Mouse (Mus musculus): ENCODE results near the gene Hoxd11. TPM values are rescaled to one million over a fixed set of nuclear protein-coding genes. Genes with fewer than 3 reads are reported as not detected.

Gene Hoxd11
- total RNA-seq, 2 experiments from 2014 or later = not detected

GRCm38 (mm10) chr2:74679596-74679971 lies 227 bp downstream of the Hoxd11 start:
- TF ChIP-seq CTCF (conservative IDR thresholded peaks at IDR 0.05) = no peak
- no peak overlapping the region for H3K4me3 ChIP-seq
- DNase-seq (ENCODE audit: low spot score in 2 of 2) = no peak

GRCm38 (mm10) chr2:74679980-74680379 lies 623 bp downstream of the Hoxd11 start:
- H3K4me3 ChIP-seq = no peak overlapping the region
- TF ChIP-seq CTCF (conservative IDR thresholded peaks at IDR 0.05) = no peak
- no peak overlapping the region for H3K27ac ChIP-seq
- DNase-seq (ENCODE audit: low spot score in 2 of 2) = no peak

More at GRCm38 (mm10) chr2:74679596-74679971, 227 bp downstream of the Hoxd11 start:
- H3K27ac ChIP-seq = no peak overlapping the region

GRCm38 (mm10) chr2:74680561-74681398 lies 1.4 kb downstream of the Hoxd11 start:
- Histone ChIP-seq H3K27ac (no peak overlapping the region), H3K4me3 (no peak overlapping the region)
- no peak for DNase-seq (ENCODE audit: low spot score in 2 of 2)
- no peak for TF ChIP-seq CTCF (conservative IDR thresholded peaks at IDR 0.05)

DNA sequence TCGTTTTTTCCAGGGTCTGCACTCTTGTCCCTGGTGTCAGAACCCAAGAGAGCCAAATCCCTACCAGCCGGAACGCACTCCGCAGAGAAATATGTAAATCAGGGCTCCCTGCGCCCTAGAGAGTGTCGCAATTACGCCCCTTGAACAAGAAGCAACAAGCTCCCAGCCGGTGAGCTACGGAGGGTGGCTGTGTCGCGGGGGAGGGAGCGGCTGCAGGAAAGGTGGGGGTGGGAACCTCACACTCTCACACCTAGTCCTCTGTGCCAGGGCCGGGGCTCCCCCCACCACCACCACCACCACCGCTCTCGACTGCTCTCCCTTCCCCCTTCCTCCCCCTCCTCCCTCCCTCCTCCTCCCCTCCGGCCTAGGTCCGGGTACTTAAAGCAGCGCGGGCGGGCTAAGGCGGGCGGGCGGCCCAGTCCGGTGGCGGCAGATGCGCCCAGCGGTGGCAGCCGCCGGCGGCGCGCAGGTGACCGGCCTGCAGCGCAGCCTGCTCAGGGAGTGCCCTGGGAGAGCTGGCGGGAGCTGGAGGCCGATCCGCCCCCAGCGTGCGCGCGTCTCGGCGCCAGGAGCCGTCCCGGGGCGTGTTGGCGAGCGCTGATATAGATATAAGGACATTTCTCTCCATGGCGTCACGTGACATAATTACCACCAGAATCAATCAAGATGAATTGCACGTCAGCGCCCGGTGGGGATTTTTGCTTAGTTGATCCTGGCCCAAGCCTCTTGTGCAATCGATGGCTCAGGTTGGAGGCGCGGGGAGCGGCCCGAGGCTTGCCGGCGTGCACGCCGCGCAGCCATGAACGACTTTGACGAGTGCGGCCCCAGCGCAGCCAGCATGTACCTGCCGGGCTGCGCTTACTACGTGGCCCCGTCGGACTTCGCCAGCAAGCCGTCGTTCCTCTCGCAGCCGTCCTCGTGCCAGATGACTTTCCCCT lies 2.5 kb downstream of the Hoxd11 start:
- DNase-seq (ENCODE audit: low spot score in 2 of 2) = no peak
- no peak for TF ChIP-seq CTCF (conservative IDR thresholded peaks at IDR 0.05)
- Histone ChIP-seq H3K27ac (no peak overlapping the region), H3K4me3 (no peak overlapping the region)

DNA sequence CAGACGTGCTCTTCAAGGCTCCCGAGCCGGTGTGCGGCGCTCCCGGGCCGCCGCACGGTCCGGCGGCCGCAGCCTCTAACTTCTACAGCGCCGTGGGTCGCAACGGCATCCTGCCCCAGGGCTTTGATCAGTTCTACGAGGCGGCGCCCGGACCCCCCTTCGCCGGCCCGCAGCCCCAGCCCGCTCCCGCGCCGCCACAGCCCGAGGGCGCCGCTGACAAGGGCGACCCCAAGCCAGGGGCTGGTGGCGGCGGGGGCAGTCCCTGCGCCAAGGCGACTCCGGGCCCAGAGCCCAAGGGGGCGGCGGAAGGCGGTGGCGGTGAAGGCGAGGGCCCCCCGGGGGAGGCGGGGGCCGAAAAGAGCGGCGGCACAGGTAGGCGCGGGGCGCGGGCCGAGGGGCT lies 3.4 kb downstream of the Hoxd11 start:
- Histone ChIP-seq H3K4me3 (no peak overlapping the region), H3K27ac (no peak overlapping the region)
- no peak for TF ChIP-seq CTCF (conservative IDR thresholded peaks at IDR 0.05)
- DNase-seq (ENCODE audit: low spot score in 2 of 2) = no peak

- Histone ChIP-seq H3K27ac (no peak overlapping the region), H3K4me3 (no peak overlapping the region)
- no peak for DNase-seq (ENCODE audit: low spot score in 2 of 2)
- TF ChIP-seq CTCF (conservative IDR thresholded peaks at IDR 0.05) = no peak
Measured at GRCm38 (mm10) chr2:74683471-74683951, 4.2 kb downstream of the Hoxd11 start.

DNA sequence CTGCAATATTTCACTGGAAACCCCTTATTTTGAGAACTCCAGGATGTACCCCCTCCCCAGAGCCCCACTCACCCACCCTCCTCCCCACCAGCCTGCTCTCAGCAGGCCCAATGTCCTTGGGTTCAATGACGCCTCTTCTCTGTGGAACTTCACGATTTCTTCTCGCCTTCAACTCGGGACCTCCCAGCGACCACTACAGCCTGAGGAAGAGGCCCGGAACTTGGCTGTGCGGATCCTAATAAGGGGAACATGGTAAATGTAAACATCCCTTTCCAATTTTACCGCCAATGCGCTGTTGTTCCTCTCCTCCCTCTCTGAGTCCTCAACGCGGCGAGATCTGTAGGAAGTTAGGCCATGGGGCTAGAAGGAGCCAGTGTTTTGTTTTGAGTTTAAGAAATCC lies 4.7 kb downstream of the Hoxd11 start:
- no peak for DNase-seq (ENCODE audit: low spot score in 2 of 2)
- no peak for TF ChIP-seq CTCF (conservative IDR thresholded peaks at IDR 0.05)
- Histone ChIP-seq H3K27ac (no peak overlapping the region), H3K4me3 (no peak overlapping the region)

- H3K27ac ChIP-seq = no peak overlapping the region
- DNase-seq (ENCODE audit: low spot score in 2 of 2) = no peak
- no peak overlapping the region for H3K4me3 ChIP-seq
- no peak for TF ChIP-seq CTCF (conservative IDR thresholded peaks at IDR 0.05)
Measured at GRCm38 (mm10) chr2:74685059-74685603, 5.8 kb downstream of the Hoxd11 start.

GRCm38 (mm10) chr2:74686301-74686987 lies 7.1 kb downstream of the Hoxd11 start:
- no peak overlapping the region for H3K4me3 ChIP-seq
- peak; percentile 76 for TF ChIP-seq CTCF (conservative IDR thresholded peaks at IDR 0.05)
- no peak overlapping the region for H3K27ac ChIP-seq
- peak in 1 of 2 experiments; percentile 44 for DNase-seq (ENCODE audit: low spot score in 2 of 2)

DNA sequence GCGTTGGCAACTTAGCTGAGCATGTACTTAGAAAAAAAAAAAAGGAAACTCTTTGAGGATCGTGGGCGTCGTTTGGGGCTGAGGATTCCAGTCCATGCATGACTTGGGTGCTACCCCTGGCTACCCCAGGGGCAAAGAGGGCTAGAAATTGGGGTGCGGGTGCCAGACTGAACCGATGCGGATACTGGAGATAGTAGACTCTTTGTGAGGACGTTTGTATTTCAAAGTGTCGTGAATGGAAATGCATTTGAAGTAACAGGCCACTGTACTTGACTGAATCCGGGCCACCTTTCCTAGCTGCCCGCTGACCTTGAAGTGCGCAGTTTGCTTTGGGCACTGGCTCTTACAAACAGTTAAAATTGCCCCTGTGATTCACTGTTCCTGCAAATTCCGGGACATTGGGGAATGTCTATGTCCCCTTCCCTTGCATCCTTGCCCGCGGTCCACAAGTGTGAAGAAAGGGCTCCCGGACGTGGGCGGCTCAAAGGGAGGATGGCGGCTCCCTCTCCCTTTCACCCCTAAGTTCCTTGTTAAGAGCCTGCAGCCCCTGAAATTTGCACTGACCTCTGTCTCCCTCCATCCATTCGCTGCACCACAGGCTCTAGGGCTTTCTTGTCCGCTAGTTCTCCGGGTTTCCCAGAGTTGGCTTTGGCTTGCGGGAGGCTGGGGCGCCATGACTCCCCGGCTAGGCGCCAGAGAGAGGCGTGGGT lies 7.8 kb downstream of the Hoxd11 start:
- Histone ChIP-seq H3K4me3 (no peak overlapping the region), H3K27ac (no peak overlapping the region)
- TF ChIP-seq CTCF (conservative IDR thresholded peaks at IDR 0.05) = no peak
- no peak for DNase-seq (ENCODE audit: low spot score in 2 of 2)

DNA sequence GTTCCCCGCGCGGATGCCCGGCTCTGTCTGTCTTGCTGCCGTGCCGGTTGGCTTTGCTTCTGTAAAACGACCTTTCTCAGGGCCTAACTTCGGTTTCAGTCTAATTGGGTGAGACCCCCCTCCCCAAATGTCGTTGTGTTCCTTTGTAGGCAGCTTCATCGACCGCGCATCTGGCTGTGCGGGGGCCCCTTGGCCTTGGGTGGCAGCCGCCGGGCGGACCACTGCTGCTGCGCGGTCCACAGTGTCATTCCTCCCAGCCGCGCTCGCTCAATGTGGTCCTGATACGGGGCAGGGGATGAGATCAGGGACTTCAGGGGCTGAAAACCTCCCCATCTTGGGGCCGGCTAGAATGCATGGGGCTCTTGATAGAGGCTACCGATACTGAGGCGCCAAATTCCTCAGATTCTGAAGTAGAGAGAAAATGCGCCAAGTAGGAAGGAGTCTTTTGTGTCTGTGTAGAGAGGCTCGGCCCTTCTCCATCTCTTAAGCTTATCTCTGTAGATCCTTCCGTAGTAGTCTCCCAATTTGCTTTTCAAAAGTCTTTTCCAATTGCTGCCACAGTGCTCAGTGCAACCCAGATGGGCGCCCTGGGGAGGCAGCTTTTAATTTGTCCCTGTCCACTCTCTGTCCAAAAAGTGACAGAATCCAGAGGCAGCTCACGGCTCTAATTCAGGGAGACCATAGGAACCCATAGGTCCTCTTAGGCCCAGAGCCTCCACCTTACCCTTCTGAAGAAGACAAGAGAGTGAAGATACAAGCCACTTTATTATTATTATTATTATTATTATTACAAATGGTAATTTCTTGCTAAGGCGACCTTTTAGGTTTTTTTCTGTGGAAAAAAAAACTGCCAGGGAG lies 8.6 kb downstream of the Hoxd11 start:
- no peak for TF ChIP-seq CTCF (conservative IDR thresholded peaks at IDR 0.05)
- DNase-seq (ENCODE audit: low spot score in 2 of 2) = no peak
- no peak overlapping the region for H3K4me3 ChIP-seq
- H3K27ac ChIP-seq = no peak overlapping the region

Data from layer of hippocampus, adult 2 months (tissue).